Mouse (Mus musculus): ENCODE results near the gene Hck. TPM values are rescaled to one million over a fixed set of nuclear protein-coding genes. Genes with fewer than 3 reads are reported as not detected.

Gene Hck
- polyA plus RNA-seq, 1 experiment from 2014 or later: 4.7 TPM

DNA sequence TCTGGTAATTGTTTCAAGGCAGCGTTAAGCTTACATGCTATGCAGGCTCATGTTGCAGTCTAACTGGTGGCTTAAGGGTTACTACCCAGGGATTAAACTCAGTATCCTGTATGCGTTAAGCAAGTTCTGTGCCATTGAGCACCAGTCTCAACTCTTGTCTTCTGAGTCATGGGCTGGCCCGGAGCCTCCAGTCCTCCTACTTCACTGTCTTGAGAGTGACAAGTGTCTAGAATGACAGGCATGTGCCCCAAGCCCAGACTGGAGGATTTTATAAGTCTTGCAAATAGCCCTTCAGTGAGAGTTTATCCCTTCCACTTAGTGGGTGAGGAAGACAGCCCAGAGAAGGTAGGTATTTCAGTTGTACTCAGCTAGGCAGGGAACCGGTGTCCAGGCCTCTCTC, 27.9 kb downstream of the Hck start:
- Histone ChIP-seq H3K4me3 (no peak overlapping the region), H3K4me1 (peaks cover 10% of the 10 kb centered on the region; the same call in 1 of the 2 replicates), H3K4me2 (no peak overlapping the region), H3K27me3 (no peaks in the 10 kb centered on the region), H3K9me3 (no peaks in the 10 kb centered on the region), H3K27ac (no peak overlapping the region), H3K9ac (no peak overlapping the region), H3K36me3 (no peaks in the 10 kb centered on the region)
- ATAC-seq (ENCODE audit: borderline replicate concordance, extremely low read depth, low FRiP score, low TSS enrichment): no peak
- 63% methylated on average over 4 of the region's 4 CpGs for WGBS

DNA sequence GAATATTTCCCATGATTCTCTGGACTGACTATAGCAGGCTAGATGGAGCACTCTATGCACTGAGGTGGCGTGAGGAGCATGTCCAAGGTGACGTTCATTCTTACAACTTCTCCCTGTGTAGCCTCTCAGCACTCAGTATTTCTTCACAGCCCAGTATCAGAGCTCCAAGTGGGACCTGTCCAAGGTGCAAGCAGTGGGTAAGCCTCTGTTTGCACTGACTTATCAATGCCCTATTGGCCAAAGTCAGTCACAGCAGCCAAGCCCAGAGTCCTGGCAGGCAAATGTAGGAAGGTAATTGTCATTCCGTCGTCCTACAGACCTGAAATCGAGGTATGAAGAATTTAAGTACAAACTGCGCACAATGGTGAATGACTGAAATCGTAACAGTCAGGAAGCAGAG, 30.9 kb downstream of the Hck start:
- H3K4me2 ChIP-seq: no peak overlapping the region
- ATAC-seq (ENCODE audit: borderline replicate concordance, extremely low read depth, low FRiP score, low TSS enrichment): no peak
- 76% methylated on average over 7 of the region's 7 CpGs for WGBS

DNA sequence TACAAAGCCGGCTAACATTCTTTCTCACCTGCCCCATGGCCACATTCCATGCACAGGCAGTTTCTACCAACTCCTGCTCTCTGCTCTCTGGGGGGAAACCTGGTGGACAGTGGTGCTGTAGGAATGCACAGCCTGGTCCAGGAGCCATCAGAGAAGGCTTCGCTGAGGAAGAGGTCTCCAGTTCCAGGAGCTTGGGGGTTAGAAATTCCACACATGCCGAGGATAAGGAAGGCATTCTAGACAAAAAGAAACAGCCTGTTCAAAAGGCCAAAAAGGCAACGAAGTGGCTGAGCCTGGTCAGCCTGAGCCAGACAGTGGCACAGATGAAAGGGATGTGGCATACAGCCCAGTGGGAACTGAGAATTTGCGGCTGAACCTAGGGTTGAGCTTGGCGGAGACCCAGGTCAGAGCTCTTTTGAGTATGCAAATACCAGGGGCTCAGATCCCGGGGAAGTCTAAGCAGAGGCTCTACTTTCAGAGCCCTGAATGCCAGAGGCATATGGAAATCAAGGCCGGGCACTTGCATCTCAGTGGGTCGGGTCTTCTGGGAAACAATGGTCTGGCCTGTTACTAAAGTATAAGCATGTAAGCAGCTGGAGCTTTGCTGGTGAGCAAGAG, 31.8 kb downstream of the Hck start:
- H3K4me2 ChIP-seq: no peak overlapping the region
- ATAC-seq (ENCODE audit: borderline replicate concordance, extremely low read depth, low FRiP score, low TSS enrichment): no peak
- H3K27ac ChIP-seq: 0 out of 2 replicates have a peak overlapping the region, but pooled peaks have one; percentile 24
- peaks cover 10% of the 10 kb centered on the region; the same call in 1 of the 2 replicates for H3K4me1 ChIP-seq
- no peaks in the 10 kb centered on the region for H3K36me3 ChIP-seq
- WGBS: 17% methylated on average over 9 of the region's 9 CpGs
- H3K9ac ChIP-seq: no peak overlapping the region
- H3K9me3 ChIP-seq: no peaks in the 10 kb centered on the region
- peaks cover 4% of the 10 kb centered on the region; the same call in 1 of the 2 replicates for H3K27me3 ChIP-seq
- H3K4me3 ChIP-seq: no peak overlapping the region

More for the DNA sequence above, 30.9 kb downstream of the Hck start:
- Histone ChIP-seq H3K4me1 (peaks cover 10% of the 10 kb centered on the region; the same call in 1 of the 2 replicates), H3K27ac (no peak overlapping the region), H3K9ac (no peak overlapping the region), H3K27me3 (peaks cover 4% of the 10 kb centered on the region; the same call in 1 of the 2 replicates), H3K9me3 (no peaks in the 10 kb centered on the region), H3K4me3 (no peak overlapping the region), H3K36me3 (no peaks in the 10 kb centered on the region)

DNA sequence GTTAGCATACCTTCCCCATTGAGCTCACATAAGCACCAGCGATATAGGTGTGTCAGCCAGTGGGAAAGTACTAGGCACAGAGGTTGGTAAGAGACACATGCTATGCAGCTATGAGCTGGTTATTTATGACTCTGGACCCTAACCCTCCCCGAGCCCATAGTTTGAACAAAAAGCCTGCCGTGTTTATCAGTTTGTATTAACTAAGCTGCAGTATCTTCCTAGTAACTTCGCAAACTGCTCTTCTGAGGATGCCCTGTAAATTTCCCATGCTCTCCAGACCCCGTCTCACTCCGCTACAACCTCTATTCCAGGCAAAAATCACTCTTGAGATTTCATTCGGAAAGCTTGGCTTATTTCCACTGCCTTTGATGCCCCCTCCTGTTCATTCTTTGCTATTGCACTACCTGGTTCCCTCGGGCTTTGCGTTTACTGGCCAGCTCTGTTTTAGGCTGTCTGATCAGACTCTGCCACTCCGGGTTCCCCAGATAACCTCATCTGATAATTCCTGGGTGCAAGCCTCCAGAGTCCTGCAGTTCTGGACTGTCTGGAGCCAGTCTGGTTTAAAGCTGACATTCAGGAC, 34.4 kb downstream of the Hck start:
- Histone ChIP-seq H3K27ac (no peak overlapping the region), H3K9me3 (no peaks in the 10 kb centered on the region), H3K4me3 (no peak overlapping the region), H3K36me3 (no peaks in the 10 kb centered on the region), H3K4me1 (peaks cover 10% of the 10 kb centered on the region; the same call in 1 of the 2 replicates), H3K27me3 (peaks cover 4% of the 10 kb centered on the region; the same call in 1 of the 2 replicates), H3K9ac (no peak overlapping the region), H3K4me2 (no peak overlapping the region)
- ATAC-seq (ENCODE audit: borderline replicate concordance, extremely low read depth, low FRiP score, low TSS enrichment): no peak
- WGBS: 22% methylated on average over 10 of the region's 10 CpGs

DNA sequence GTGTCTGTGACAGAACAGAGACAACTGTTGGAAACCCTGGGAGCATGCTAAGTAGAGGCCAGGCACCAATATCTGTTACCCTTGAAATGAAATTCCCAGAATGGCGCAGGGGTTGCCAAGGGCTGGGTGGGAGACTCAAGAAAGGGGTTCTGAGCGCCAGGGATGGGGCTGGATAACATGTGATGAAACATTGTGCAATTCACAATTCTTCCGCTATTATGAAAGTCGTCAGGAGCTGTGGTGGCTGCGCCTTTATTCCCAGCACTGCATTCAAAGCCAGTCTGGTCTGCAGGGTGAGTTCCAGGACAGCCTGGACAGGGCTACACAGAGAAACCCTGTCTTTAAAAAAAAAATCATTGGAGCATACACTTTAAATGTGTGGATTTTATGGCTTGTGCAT, 37.1 kb downstream of the Hck start:
- H3K27ac ChIP-seq: no peak overlapping the region
- no peak overlapping the region for H3K4me2 ChIP-seq
- H3K36me3 ChIP-seq: no peaks in the 10 kb centered on the region
- no peaks in the 10 kb centered on the region for H3K9me3 ChIP-seq
- 63% methylated on average over 5 of the region's 5 CpGs for WGBS
- no peak overlapping the region for H3K4me3 ChIP-seq
- peaks cover 4% of the 10 kb centered on the region; the same call in 1 of the 2 replicates for H3K27me3 ChIP-seq
- peaks cover 2% of the 10 kb centered on the region; the same call in 1 of the 2 replicates for H3K4me1 ChIP-seq
- H3K9ac ChIP-seq: no peak overlapping the region
- ATAC-seq (ENCODE audit: borderline replicate concordance, extremely low read depth, low FRiP score, low TSS enrichment): no peak

DNA sequence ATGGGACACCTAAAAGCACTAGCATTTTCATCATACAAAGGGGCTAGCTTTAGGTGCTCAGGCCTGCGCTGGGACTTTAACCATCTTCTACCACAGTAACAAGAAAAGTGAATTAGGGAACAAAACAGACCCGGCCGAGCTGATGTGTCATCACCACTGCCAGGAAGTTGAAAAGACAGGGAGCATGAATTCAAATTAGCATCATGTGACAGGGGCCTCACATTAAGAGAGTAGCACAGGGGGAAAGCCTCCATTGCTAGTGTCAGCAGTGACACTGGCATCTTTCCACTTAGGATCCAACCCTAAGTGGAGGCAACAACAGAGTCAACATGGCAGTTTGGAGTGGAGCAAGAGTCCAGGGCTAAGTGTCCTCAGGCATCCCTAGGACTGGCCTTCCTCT, 39.0 kb downstream of the Hck start:
- no peak overlapping the region for H3K4me3 ChIP-seq
- H3K4me2 ChIP-seq: no peak overlapping the region
- no peaks in the 10 kb centered on the region for H3K9me3 ChIP-seq
- no peaks in the 10 kb centered on the region for H3K4me1 ChIP-seq
- 71% methylated on average over 3 of the region's 3 CpGs for WGBS
- no peaks in the 10 kb centered on the region for H3K36me3 ChIP-seq
- H3K27me3 ChIP-seq: peaks cover 4% of the 10 kb centered on the region; the same call in 1 of the 2 replicates
- H3K27ac ChIP-seq: no peak overlapping the region
- ATAC-seq (ENCODE audit: borderline replicate concordance, extremely low read depth, low FRiP score, low TSS enrichment): no peak
- H3K9ac ChIP-seq: no peak overlapping the region

DNA sequence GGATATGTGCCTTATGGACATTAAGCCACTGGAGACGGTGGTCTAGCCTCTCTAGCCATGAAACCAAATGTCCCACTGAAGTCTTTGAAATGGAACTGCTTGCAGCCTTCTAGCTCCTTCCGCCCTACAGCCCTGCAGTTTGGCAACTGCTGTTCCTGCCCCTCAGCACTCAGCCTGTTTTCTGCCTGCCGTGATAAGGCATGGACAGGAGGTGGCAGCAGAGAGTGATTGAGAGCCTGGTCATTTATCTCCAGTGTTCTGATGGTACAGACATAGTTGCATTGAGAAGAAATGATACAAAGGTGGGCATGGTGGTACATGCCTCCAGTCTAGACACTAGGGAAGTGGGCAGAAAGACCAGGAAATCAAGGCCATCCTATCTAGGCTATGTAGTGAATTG, 39.4 kb downstream of the Hck start:
- 17% methylated on average over 3 of the region's 3 CpGs for WGBS
- Histone ChIP-seq H3K4me2 (no peak overlapping the region), H3K27ac (no peak overlapping the region), H3K9me3 (no peaks in the 10 kb centered on the region), H3K27me3 (peaks cover 4% of the 10 kb centered on the region; the same call in 1 of the 2 replicates), H3K36me3 (no peaks in the 10 kb centered on the region), H3K9ac (no peak overlapping the region), H3K4me1 (no peaks in the 10 kb centered on the region), H3K4me3 (no peak overlapping the region)
- no peak for ATAC-seq (ENCODE audit: borderline replicate concordance, extremely low read depth, low FRiP score, low TSS enrichment)

DNA sequence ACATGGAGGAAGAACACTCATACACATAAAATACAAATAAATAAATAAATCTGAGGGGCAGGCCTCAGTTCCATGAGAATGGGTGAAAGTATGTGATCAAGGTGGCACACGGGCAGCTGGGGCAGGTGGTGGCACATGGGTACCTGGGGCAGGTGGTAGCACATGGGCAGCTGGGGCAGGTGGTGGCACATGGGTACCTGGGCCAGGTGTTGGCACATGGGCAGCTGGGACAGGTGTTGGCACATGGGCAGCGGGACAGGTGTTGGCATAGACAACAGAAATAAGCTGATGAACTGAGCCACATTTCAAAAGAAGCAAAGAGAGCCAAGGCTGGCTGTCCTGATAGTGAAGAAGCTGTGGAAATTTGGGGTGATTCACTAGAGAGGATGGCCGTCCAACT, 41.5 kb downstream of the Hck start:
- no peak overlapping the region for H3K9ac ChIP-seq
- H3K27ac ChIP-seq: no peak overlapping the region
- no peaks in the 10 kb centered on the region for H3K9me3 ChIP-seq
- H3K4me2 ChIP-seq: no peak overlapping the region
- H3K27me3 ChIP-seq: peaks cover 3% of the 10 kb centered on the region; the same call in 1 of the 2 replicates
- no peaks in the 10 kb centered on the region for H3K4me1 ChIP-seq
- WGBS: 56% methylated on average over 3 of the region's 3 CpGs
- no peak overlapping the region for H3K4me3 ChIP-seq
- H3K36me3 ChIP-seq: no peaks in the 10 kb centered on the region
- no peak for ATAC-seq (ENCODE audit: borderline replicate concordance, extremely low read depth, low FRiP score, low TSS enrichment)

DNA sequence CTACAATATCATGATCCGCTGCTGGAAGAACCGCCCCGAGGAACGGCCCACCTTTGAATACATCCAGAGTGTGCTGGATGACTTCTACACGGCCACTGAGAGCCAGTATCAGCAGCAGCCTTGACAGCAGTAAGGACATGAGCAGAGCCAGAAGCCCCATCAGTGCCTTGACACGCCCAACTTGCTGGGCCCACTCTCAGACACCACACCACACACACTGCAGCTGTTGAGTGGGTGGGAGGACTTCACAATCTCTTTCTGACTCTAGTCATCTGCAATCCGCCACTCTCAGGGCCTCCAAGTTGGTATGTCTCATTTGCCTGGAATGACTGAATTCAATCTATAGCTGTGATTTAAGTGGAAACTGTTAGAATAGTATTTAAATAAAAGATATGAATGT, 42.8 kb downstream of the Hck start:
- ATAC-seq (ENCODE audit: borderline replicate concordance, extremely low read depth, low FRiP score, low TSS enrichment): no peak
- WGBS: 73% methylated on average over 7 of the region's 7 CpGs
- Histone ChIP-seq H3K4me3 (no peak overlapping the region), H3K36me3 (no peaks in the 10 kb centered on the region), H3K27me3 (peaks cover 3% of the 10 kb centered on the region; the same call in 1 of the 2 replicates), H3K4me1 (no peaks in the 10 kb centered on the region), H3K9me3 (no peaks in the 10 kb centered on the region), H3K9ac (no peak overlapping the region), H3K27ac (no peak overlapping the region), H3K4me2 (no peak overlapping the region)

DNA sequence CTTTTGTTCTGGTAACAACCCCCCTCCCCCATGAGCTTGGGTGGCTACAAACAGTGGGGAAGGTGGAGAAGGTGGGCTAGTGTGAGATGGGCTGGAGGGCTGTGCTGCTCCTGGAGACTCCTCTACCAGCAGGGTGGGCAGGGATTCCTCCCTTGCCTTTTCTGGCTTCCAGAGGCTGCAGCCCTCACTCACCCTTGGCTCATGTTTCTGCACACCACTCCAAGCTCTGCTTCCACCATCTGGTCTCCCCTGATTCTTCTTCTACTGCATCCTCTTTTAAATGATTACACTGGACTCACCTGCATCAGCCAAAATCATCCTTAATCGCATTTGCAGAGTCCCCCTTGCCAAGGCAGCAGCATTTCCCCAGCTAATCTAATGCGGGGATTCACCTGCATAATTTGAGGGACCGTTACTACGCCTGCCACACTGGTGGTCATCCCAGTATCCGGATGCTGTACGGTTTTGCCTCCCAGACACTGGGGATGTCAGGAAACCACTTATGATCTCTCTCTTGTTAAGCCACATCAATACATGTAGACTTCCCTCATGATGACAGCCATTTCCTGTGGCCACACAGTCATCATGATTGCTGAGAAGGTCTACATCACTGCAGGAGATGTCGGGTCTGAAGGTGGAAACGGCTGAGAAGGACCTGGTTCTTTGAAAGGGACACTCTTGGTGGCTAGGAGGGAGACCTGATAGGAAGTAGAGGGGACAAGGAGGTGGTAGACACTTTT, 43.8 kb downstream of the Hck start:
- no peak overlapping the region for H3K9ac ChIP-seq
- no peaks in the 10 kb centered on the region for H3K36me3 ChIP-seq
- no peaks in the 10 kb centered on the region for H3K4me1 ChIP-seq
- 64% methylated on average over 8 of the region's 8 CpGs for WGBS
- no peaks in the 10 kb centered on the region for H3K9me3 ChIP-seq
- ATAC-seq (ENCODE audit: borderline replicate concordance, extremely low read depth, low FRiP score, low TSS enrichment): no peak
- no peak overlapping the region for H3K4me2 ChIP-seq
- no peak overlapping the region for H3K4me3 ChIP-seq
- H3K27ac ChIP-seq: no peak overlapping the region
- H3K27me3 ChIP-seq: peaks cover 3% of the 10 kb centered on the region; the same call in 1 of the 2 replicates

DNA sequence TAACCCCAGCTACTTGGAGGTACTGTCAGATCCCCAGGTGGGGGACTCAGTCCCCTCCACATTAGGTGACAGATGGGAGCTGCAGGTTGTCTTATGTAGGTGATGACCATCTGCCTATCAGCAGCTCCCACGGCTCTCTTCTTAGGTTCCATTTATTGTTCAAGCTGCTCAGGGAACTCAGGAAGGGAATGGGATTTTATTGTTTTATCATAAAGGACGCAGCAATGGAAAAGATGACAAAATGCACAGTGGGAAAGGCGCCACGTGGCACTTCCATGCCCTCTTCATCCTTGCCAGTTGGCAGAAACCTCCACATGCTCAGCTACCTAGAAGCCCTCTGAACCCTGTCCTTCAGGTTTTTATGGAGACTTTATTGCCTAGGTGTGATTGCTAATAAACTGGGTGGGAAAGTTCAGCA, 44.8 kb downstream of the Hck start:
- no peak for ATAC-seq (ENCODE audit: borderline replicate concordance, extremely low read depth, low FRiP score, low TSS enrichment)
- H3K4me3 ChIP-seq: no peak overlapping the region
- 71% methylated on average over 4 of the region's 4 CpGs for WGBS
- no peaks in the 10 kb centered on the region for H3K36me3 ChIP-seq
- H3K9me3 ChIP-seq: no peaks in the 10 kb centered on the region
- no peak overlapping the region for H3K27ac ChIP-seq
- no peaks in the 10 kb centered on the region for H3K4me1 ChIP-seq
- no peak overlapping the region for H3K4me2 ChIP-seq
- peaks cover 3% of the 10 kb centered on the region; the same call in 1 of the 2 replicates for H3K27me3 ChIP-seq
- H3K9ac ChIP-seq: no peak overlapping the region

DNA sequence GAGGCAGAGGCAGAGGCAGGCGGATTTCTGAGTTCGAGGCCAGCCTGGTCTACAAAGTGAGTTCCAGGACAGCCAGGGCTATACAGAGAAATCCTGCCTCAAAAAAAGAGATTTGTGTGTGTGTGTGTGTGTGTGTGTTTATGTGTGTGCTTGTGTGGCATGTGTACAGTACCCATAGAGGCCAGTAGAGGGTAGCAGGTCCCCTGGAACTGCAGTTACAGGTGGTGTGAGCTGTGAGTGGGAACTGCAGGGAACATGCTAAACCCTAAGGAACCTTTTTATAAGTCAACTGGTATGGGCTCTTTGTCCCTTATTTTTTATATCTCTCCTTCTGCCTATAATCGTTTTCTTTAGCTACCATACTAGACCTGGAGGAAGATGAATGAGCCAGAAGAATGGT, 49.0 kb downstream of the Hck start:
- H3K27me3 ChIP-seq: peaks cover 3% of the 10 kb centered on the region; the same call in 1 of the 2 replicates
- H3K9ac ChIP-seq: no peak overlapping the region
- H3K4me1 ChIP-seq: peaks cover 3% of the 10 kb centered on the region
- H3K9me3 ChIP-seq: no peaks in the 10 kb centered on the region
- H3K36me3 ChIP-seq: no peaks in the 10 kb centered on the region
- no peak for ATAC-seq (ENCODE audit: borderline replicate concordance, extremely low read depth, low FRiP score, low TSS enrichment)
- WGBS: 75% methylated on average over 3 of the region's 3 CpGs
- H3K27ac ChIP-seq: no peak overlapping the region
- H3K4me2 ChIP-seq: no peak overlapping the region
- no peak overlapping the region for H3K4me3 ChIP-seq

All from lung, embryonic 15.5 days (tissue).